Mouse (Mus musculus) monocyte, adult 5-6 weeks (primary cell): ENCODE measurements around the gene Gm21258. TPM values are rescaled to one million over a fixed set of nuclear protein-coding genes. Genes with fewer than 3 reads are reported as not detected.
"Not testable (repeated sequence)": the region's sequence is repeated elsewhere in the genome, so short reads cannot be mapped to it uniquely, and the experiment has no call there.

Experiments
- ATAC-seq: fragments of 153-309, 156-312 bp; replicated peaks from 2 replicates; pipeline ENCODE4 v1.8.0; 2017; ENCODE audit warnings: mild to moderate bottlenecking; ENCODE audit not compliant: low TSS enrichment, insufficient number of reproducible peaks, severe bottlenecking, poor library complexity, low FRiP score
- total RNA-seq: library from RNA; stranded (forward); fragments of 200-1000, 200-491, 200-594 nt; gene quantifications from 3 replicates; pipeline ENCODE4 v1.2.3, GENCODE M21; 2017

Gene Gm21258
- total RNA-seq = not detected in 3 replicates

DNA sequence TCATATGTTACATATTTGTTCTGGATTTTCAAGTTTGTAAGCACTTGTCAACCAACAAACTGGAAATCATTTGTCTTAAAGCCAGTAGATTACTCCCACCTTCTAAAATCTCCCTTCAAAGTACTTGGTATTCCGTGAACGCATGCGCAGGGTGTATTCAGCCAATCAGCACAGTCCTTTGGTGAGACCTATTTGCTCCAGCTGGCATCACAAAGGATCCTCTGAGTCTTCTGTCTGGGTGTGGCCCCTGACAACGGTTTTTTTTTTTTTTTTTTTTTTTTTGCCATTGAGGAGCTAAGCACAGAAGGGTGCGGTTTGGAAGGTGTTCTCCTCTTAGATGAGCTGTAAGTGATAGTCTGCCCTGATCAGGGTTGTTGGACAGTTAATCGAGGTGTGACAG, at the start of gene Gm21258:
TSS of gene Gm21258 (plus strand) at position 301 of the 400 bp plus-strand sequence.
- not testable (repeated sequence) for ATAC-seq
